Mouse (Mus musculus) T-cell, adult 66 days (primary cell): ENCODE results near the gene Adgrg7. TPM values are rescaled to one million over a fixed set of nuclear protein-coding genes. Genes with fewer than 3 reads are reported as not detected.

Experiments
- total RNA-seq, 2 experiments: library from RNA; stranded (reverse); gene quantifications; 3 replicates in 1 of 2; 4 replicates in 1 of 2; pipeline ENCODE4 v1.2.4; 2023

Gene Adgrg7
- total RNA-seq = under 1 TPM in 1 of 2 experiments, not detected in 1; 0.20 TPM

GRCm38 (mm10) chr16:56795481-56796139 lies at the start of gene Adgrg7:
Gene Adgrg7 (minus strand): TSS chr16:56795855.

GRCm38 (mm10) chr16:56717224-56718200 lies 78.1 kb downstream of the Adgrg7 start, which contains the start of gene Tfg:
Gene Tfg (minus strand): TSS chr16:56717450.

Other genes with a start within 250 kb of the Adgrg7 start
- 10 to 100 TPM; 29.1 to 35.3 TPM for gene Tfg, start 78.4 kb downstream of the Adgrg7 start, total RNA-seq
- not detected for gene Tmem45a, start 90.3 kb upstream of the Adgrg7 start, total RNA-seq
- gene Lnp1, start 132.2 kb upstream of the Adgrg7 start, total RNA-seq = not detected